Mouse (Mus musculus) ES-E14 (cell line): ENCODE data around the gene Mre11a.

Experiments
- CHD2 ChIP-seq: IDR thresholded peaks from 2 replicates; pipeline ENCODE4 v1.6.1; 2014; ENCODE audit warnings: mild to moderate bottlenecking, low read depth, low read length, inconsistent platforms
- HCFC1 ChIP-seq: IDR thresholded peaks from 2 replicates; pipeline ENCODE4 v1.6.1; 2012; ENCODE audit warnings: low read length, inconsistent platforms, borderline replicate concordance; ENCODE audit not compliant: insufficient read depth
- MAFK ChIP-seq: IDR thresholded peaks from 2 replicates; pipeline ENCODE4 v1.6.1; 2014; ENCODE audit warnings: mild to moderate bottlenecking, low read depth, low read length, inconsistent platforms; ENCODE audit not compliant: insufficient read depth
- ZC3H11A ChIP-seq: IDR thresholded peaks from 2 replicates; pipeline ENCODE4 v1.6.1; 2012; ENCODE audit warnings: low read depth, mild to moderate bottlenecking, inconsistent platforms, low read length, borderline replicate concordance
- ZNF384 ChIP-seq: IDR thresholded peaks from 2 replicates; pipeline ENCODE4 v1.6.1; 2012; ENCODE audit warnings: low read depth, low read length, inconsistent platforms

GRCm38 (mm10) chr9:14824840-14825239 lies 40.4 kb downstream of the Mre11a start:
- TF ChIP-seq ZC3H11A (no peak), CHD2 (no peak), MAFK (no peak), ZNF384 (no peak), HCFC1 (no peak)
